8 mouse cellular contexts compared by ENCODE assay signal in the genomic region with DNA sequence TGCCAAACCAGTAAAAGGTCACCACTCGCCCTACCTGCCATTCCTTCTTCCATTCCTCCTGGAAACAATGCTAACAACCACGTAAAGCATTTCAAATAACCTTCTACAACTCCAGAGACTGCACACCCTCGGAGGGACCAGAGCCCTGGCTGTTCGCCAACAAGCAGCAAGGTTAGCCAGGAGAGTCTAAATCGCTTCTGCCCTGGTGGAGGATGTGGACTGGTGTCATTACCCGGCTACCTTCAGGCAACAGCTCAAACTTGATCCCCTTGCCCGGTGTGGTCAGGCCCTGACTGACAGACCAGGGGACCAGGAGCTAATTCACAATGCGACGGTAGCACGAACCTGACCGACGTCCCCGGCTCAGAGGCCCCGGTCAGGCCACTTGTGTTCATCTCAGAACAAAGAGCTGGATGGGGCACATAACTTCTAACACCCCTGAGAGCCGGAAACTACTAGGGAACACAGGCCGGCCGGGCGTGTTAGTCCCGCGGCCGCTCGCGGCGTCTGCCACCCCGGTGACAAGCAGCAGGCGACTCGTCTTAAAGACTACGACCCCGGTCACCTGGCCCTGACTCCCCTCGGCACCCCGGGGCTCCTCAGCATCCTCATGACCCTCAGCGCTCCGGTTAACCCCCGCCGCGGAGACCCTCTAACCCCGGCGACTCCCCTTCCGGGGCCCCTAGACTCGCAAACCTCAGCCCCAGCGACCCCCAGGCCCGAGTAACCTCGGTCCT. TPM values are rescaled to one million over a fixed set of nuclear protein-coding genes. Genes with fewer than 3 reads are reported as not detected.
DNase-seq lines count a peak whose midpoint lies in the region; ATAC-seq and TF ChIP-seq lines count a peak whose summit lies in the region.

No protein-coding gene starts in this region.

- no peaks in the 10 kb centered on the region for H3K27me3 ChIP-seq in intestine, embryonic 16.5 days (replicated peaks; ENCODE audit: control insufficient read depth, insufficient read depth, low read length)
- no peaks in the 10 kb centered on the region for H3K27me3 ChIP-seq in liver, embryonic 14.5 days (ENCODE audit: control insufficient read depth, insufficient read depth, low read length)
- H3K27me3 ChIP-seq in stomach, embryonic 16.5 days (ENCODE audit: control insufficient read depth, insufficient read depth, low read length) = no peaks in the 10 kb centered on the region

- 0 out of 2 replicates have a peak, but pooled peaks have one; percentile 13 for ATAC-seq in granulocyte monocyte progenitor cell, adult 5-6 weeks (replicated peaks; ENCODE audit: poor library complexity, severe bottlenecking)
- ATAC-seq in intestine, embryonic 16.5 days = peak; percentile 5; the same call in 1 of the 2 replicates
- ATAC-seq in liver, embryonic 14.5 days (ENCODE audit: insufficient read depth) = no peak
- ATAC-seq in stomach, embryonic 16.5 days (ENCODE audit: insufficient read depth, low FRiP score) = no peak

- H3K4me3 ChIP-seq in left cerebral cortex, adult 2 months = peak overlapping the region; percentile 60
- H3K4me3 ChIP-seq in intestine, embryonic 16.5 days (ENCODE audit: low read length) = peak overlapping the region; percentile 91
- peak overlapping the region; percentile 65 to 73 for H3K4me3 ChIP-seq in liver, embryonic 14.5 days (ENCODE audit: insufficient read depth in 1 of 2, low read depth in 2 of 2, low read length in 2 of 2)
- H3K4me3 ChIP-seq in stomach, embryonic 16.5 days (replicated peaks; ENCODE audit: low read length) = peak overlapping the region; percentile 91

- no peaks in the 10 kb centered on the region for H3K9me3 ChIP-seq in intestine, embryonic 16.5 days (ENCODE audit: control insufficient read depth, low read length)
- H3K9me3 ChIP-seq in liver, embryonic 14.5 days (ENCODE audit: control insufficient read depth, low read length) = no peaks in the 10 kb centered on the region
- H3K9me3 ChIP-seq in stomach, embryonic 16.5 days (replicated peaks; ENCODE audit: control insufficient read depth, low read length) = no peaks in the 10 kb centered on the region

- peaks cover 33% of the 10 kb centered on the region for H3K4me1 ChIP-seq in intestine, embryonic 16.5 days (ENCODE audit: control insufficient read depth, insufficient read depth, low read length)
- peaks cover 0 to 13% of the 10 kb centered on the region in 2 experiments; a peak in 3 of 4 replicates for H3K4me1 ChIP-seq in liver, embryonic 14.5 days (replicated peaks; ENCODE audit: control insufficient read depth in 2 of 2, insufficient read depth in 2 of 2, low read length in 1 of 2)
- peaks cover 34% of the 10 kb centered on the region for H3K4me1 ChIP-seq in stomach, embryonic 16.5 days (ENCODE audit: control insufficient read depth, insufficient read depth, low read length)

- WGBS in intestine, embryonic 16.5 days = under 1% methylated on average over 43 of the region's 43 CpGs
- WGBS in liver, embryonic 14.5 days (ENCODE audit: insufficient replicate concordance) = 3% methylated on average over 43 of the region's 43 CpGs
- WGBS in stomach, embryonic 16.5 days = 1% methylated on average over 42 of the region's 43 CpGs

- TF ChIP-seq CTCF in left cerebral cortex, adult 2 months (IDR thresholded peaks at IDR 0.05) = no peak
- no peak for TF ChIP-seq CTCF in liver, embryonic 14.5 days (IDR thresholded peaks at IDR 0.05; ENCODE audit: low read depth)

- peak overlapping the region; percentile 94 for H3K9ac ChIP-seq in intestine, embryonic 16.5 days (ENCODE audit: low read depth, low read length)
- H3K9ac ChIP-seq in liver, embryonic 14.5 days (replicated peaks) = peak overlapping the region; percentile 74
- peak overlapping the region; percentile 95 for H3K9ac ChIP-seq in stomach, embryonic 16.5 days (ENCODE audit: low read length)

- intact Hi-C loops in left cerebral cortex, adult 2 months (cut with DNase I) = loop anchor here (2.0 kb wide), 1 partner anchor 43 kb away; a partner anchor contains a TSS
- intact Hi-C loops in left cerebral cortex, postnatal 25 days (cut with DNase I) = no loop called here

- H3K27ac ChIP-seq in left cerebral cortex, adult 2 months = peak overlapping the region; percentile 88
- H3K27ac ChIP-seq in intestine, embryonic 16.5 days (ENCODE audit: low read length) = peak overlapping the region; percentile 55
- H3K27ac ChIP-seq in liver, embryonic 14.5 days = no peak overlapping the region
- peak overlapping the region; percentile 85 for H3K27ac ChIP-seq in stomach, embryonic 16.5 days (ENCODE audit: low read length)

- H3K4me2 ChIP-seq in intestine, embryonic 16.5 days (ENCODE audit: low read depth, low read length) = peak overlapping the region; percentile 76
- H3K4me2 ChIP-seq in liver, embryonic 14.5 days (ENCODE audit: low read depth) = peak overlapping the region; percentile 97
- peak overlapping the region; percentile 79 for H3K4me2 ChIP-seq in stomach, embryonic 16.5 days (ENCODE audit: low read depth, low read length)

- no peak for DNase-seq in left cerebral cortex, adult 2 months (ENCODE audit: extremely low spot score in 1 of 2, low spot score in 2 of 2)
- DNase-seq in left cerebral cortex, postnatal 25 days (ENCODE audit: low spot score in 2 of 2) = no peak
- DNase-seq in embryo, embryonic 10 days (ENCODE audit: low spot score) = peak; percentile 43
- no peak for DNase-seq in liver, embryonic 14.5 days (ENCODE audit: low read depth in 3 of 3, low spot score in 3 of 3)
- peak; percentile 66 for DNase-seq in naive thymus-derived CD4-positive, alpha-beta T cell, adult 2 months (ENCODE audit: low read depth)

- TF ChIP-seq EP300 in liver, embryonic 14.5 days (IDR thresholded peaks at IDR 0.05; ENCODE audit: low read depth) = no peak

- H3K36me3 ChIP-seq in intestine, embryonic 16.5 days (ENCODE audit: control insufficient read depth, insufficient read depth, low read length) = no peaks in the 10 kb centered on the region
- H3K36me3 ChIP-seq in liver, embryonic 14.5 days (replicated peaks; ENCODE audit: control insufficient read depth, insufficient read depth, low read depth) = no peaks in the 10 kb centered on the region
- no peaks in the 10 kb centered on the region for H3K36me3 ChIP-seq in stomach, embryonic 16.5 days (ENCODE audit: control insufficient read depth, insufficient read depth, low read length)

RNA-seq across cellular contexts. Expression of a gene that starts 0.9 kb away (rescaled TPM):
- 10 to 100 TPM; 65.2 to 69.3 TPM for total RNA-seq in left cerebral cortex, adult 2 months (2021)
- total RNA-seq in left cerebral cortex, postnatal 25 days (2021) = 10 to 100 TPM; 64.9 to 70.1 TPM
- total RNA-seq in granulocyte monocyte progenitor cell, adult 5-6 weeks (2014; fragmentation: Nextera tagmentation) = 24.9 and 27.7 TPM in 2 replicates
- 38.6 and 43.6 TPM in 2 replicates for total RNA-seq in granulocyte monocyte progenitor cell, adult 5-6 weeks (2017)
- 9.6 and 9.8 TPM in 2 replicates for polyA plus RNA-seq in intestine, embryonic 16.5 days (2015; fragmentation: Nextera tagmentation; extraction: Ambion mirVana)
- polyA plus RNA-seq in liver, embryonic 14.5 days (2012; rRNA removed) = 2.1 and 2.7 TPM in 2 replicates
- polyA plus RNA-seq in liver, embryonic 14.5 days (2014; fragmentation: Nextera tagmentation; extraction: Ambion mirVana) = 1.7 and 1.9 TPM in 2 replicates
- 10.6 and 12.2 TPM in 2 replicates for polyA plus RNA-seq in stomach, embryonic 16.5 days (2015; fragmentation: Nextera tagmentation; extraction: Ambion mirVana)

RNA-seq across cellular contexts. Expression of a gene that starts 42.5 kb away (rescaled TPM):
- 10 to 100 TPM; 32.1 to 33.1 TPM for total RNA-seq in left cerebral cortex, adult 2 months (2021)
- total RNA-seq in left cerebral cortex, postnatal 25 days (2021) = 10 to 100 TPM; 23.5 to 29.6 TPM
- 27.6 and 28.6 TPM in 2 replicates for total RNA-seq in granulocyte monocyte progenitor cell, adult 5-6 weeks (2014; fragmentation: Nextera tagmentation)
- total RNA-seq in granulocyte monocyte progenitor cell, adult 5-6 weeks (2017) = 9.3 and 12.5 TPM in 2 replicates
- 15.9 TPM in 2 replicates for polyA plus RNA-seq in intestine, embryonic 16.5 days (2015; fragmentation: Nextera tagmentation; extraction: Ambion mirVana)
- polyA plus RNA-seq in liver, embryonic 14.5 days (2012; rRNA removed) = 5.1 and 5.3 TPM in 2 replicates
- polyA plus RNA-seq in liver, embryonic 14.5 days (2014; fragmentation: Nextera tagmentation; extraction: Ambion mirVana) = 4.1 and 4.6 TPM in 2 replicates
- polyA plus RNA-seq in stomach, embryonic 16.5 days (2015; fragmentation: Nextera tagmentation; extraction: Ambion mirVana) = 18.0 and 18.2 TPM in 2 replicates

Comparison
In these comparisons a context has a peak if more than half of its experiments do, and no peak if none do; other contexts are left out.
1. DNase-seq: peak in embryo, embryonic 10 days (single experiment) and naive thymus-derived CD4-positive, alpha-beta T cell, adult 2 months (single experiment); none in left cerebral cortex, adult 2 months (0 of 2), left cerebral cortex, postnatal 25 days (0 of 2) and liver, embryonic 14.5 days (0 of 3).
2. ATAC-seq: peak in granulocyte monocyte progenitor cell, adult 5-6 weeks (single experiment) and intestine, embryonic 16.5 days (single experiment); none in liver, embryonic 14.5 days (single experiment) and stomach, embryonic 16.5 days (single experiment).
3. Peak in every context shown above with its lines, with median percentiles within 50 percentile points of each other: H3K4me3 ChIP-seq, H3K4me2 ChIP-seq and H3K9ac ChIP-seq.